Mouse (Mus musculus) olfactory bulb, adult 2 months (tissue): ENCODE results near the gene A430078G23Rik. TPM values are rescaled to one million over a fixed set of nuclear protein-coding genes. Genes with fewer than 3 reads are reported as not detected.

ENCODE experiments used
- H3K27ac ChIP-seq: fragments of 200-500 bp; 2 replicates; pipeline ENCODE4 v1.5.1; 2012; ENCODE audit warnings: low read depth, low read length; ENCODE audit not compliant: insufficient read depth
- H3K4me1 ChIP-seq: fragments of 200-500 bp; 2 replicates; pipeline ENCODE4 v1.6.1; 2012; ENCODE audit warnings: low read length; ENCODE audit not compliant: control insufficient read depth, insufficient read depth
- H3K4me3 ChIP-seq: fragments of 200-500 bp; 2 replicates; pipeline ENCODE4 v1.5.1; 2012; ENCODE audit warnings: mild to moderate bottlenecking, low read depth, low read length, moderate library complexity; ENCODE audit not compliant: insufficient read depth
- CTCF ChIP-seq: fragments of 200-500 bp; IDR thresholded peaks from 2 replicates; pipeline ENCODE4 v1.5.1; 2012; ENCODE audit warnings: low read depth, mild to moderate bottlenecking, low read length, moderate library complexity; ENCODE audit not compliant: insufficient read depth
- POLR2A ChIP-seq: fragments of 200-500 bp; IDR thresholded peaks from 2 replicates; pipeline ENCODE4 v1.6.1; 2012; ENCODE audit warnings: mild to moderate bottlenecking, low read depth, low read length, moderate library complexity; ENCODE audit not compliant: insufficient read depth
- WGBS: fragments of 180-500 bp; shearing (Covaris S2); methylation state at CpG from one replicate; pipeline ENCODE4 v1.1.7; 2018; 5-methylcytosine and 5-hydroxymethylcytosine counted together
- polyA plus RNA-seq: library from polyadenylated mRNA; stranded (reverse); fragments of >200 nt; gene quantifications from 2 replicates; pipeline ENCODE4 v1.2.4, GENCODE M21; 2012; ENCODE audit warnings: low replicate concordance; ENCODE audit not compliant: missing spikeins, insufficient read depth, insufficient read length

Gene A430078G23Rik
- polyA plus RNA-seq, 1 experiment = not detected

DNA sequence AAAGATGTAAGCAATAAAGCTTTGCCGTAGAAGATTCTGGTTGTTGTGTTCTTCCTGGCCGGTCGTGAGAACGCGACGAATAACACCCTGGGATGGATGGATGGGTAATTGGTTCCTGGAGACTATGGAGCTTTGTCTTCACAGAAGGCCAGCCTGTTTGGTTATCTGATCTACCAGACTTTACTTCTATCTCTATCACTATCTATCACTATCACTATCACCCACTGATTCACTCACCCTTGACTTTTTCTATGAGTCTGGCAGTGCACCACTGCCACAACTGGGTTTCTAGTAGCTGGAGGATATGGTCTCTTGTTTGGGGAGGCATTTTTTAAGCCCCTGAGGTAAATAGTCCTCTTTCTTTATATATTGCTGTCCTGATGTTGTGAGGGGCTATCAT is 7.9 kb upstream of the A430078G23Rik start:
- no peak for TF ChIP-seq CTCF
- no peak for TF ChIP-seq POLR2A
- WGBS = 96% methylated on average over 6 of the region's 6 CpGs
- Histone ChIP-seq H3K4me1 (0 out of 2 replicates have a peak, but pooled peaks cover 3% of the 10 kb centered on the region), H3K27ac (no peak overlapping the region), H3K4me3 (no peak overlapping the region)

DNA sequence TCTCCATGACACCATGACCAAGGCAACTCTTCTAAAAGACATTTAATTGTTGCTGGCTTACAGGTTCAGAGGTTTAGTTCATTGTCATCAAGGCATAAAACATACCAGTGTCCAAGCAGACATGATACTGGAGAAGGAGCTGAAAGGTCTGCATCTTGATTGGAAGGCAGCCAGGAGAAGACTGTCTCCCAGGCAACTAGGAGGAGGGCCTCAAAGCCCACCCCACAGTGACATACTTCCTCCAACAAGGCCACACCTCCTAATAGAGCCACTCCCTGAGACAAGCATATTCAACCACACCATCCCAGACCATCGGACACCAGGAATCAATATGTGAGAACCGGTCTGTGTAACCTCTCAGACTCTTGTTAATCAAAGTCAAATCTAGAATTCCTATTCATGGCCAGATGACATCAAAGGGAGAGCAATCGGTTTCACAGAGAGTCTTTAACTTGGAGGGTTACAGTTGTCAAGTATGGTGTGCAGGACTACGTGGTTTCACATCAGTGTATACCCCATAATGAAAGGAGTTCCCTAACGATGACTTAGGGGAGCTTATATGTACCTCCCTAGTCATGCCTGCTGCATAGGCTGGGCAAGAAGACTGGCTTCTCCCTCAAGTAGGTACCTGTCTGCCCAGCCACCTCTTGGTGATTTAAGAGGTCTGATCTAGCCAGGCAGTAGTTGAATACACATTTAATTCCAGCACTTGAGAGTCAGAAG is 6.4 kb upstream of the A430078G23Rik start:
- TF ChIP-seq CTCF = no peak
- no peak for TF ChIP-seq POLR2A
- H3K4me1 ChIP-seq = 0 out of 2 replicates have a peak, but pooled peaks cover 3% of the 10 kb centered on the region
- no peak overlapping the region for H3K4me3 ChIP-seq
- 89% methylated on average over 5 of the region's 5 CpGs for WGBS
- no peak overlapping the region for H3K27ac ChIP-seq

DNA sequence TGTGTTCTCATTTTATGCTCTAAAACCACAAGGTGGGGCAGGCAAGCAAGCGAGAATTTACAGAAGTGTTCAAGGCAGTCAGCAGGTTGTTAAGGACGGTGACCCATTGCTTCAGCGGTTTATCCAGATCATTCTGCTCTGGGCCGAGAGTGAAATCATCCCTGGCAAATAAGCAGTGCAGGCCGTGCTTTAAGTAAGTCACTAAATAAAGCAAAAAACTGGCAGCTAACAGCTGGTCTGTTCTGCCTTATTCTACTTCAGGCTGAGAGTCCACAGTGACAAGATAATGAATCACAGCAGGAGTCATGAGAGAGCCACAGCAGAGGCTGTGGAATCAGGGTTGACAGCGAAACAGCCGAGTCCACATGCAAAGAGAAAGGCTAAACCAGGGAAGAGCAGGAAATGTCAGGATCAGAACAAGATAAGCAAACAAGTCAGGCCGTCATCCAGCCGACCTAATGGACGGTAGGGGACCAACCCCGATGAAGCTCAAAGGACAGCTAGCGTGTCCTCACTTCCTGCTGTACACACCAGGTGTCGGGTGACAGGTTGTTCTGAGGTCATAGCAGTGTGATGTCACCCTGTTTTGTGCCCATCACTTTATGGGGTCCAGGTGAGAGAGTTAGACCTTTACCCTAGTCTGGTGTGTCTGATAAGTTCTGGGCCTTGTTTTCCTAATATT is 4.9 kb upstream of the A430078G23Rik start:
- H3K27ac ChIP-seq = peak overlapping the region; percentile 53; the same call in 1 of the 2 replicates
- H3K4me3 ChIP-seq = no peak overlapping the region
- TF ChIP-seq CTCF (no peak), POLR2A (no peak)
- H3K4me1 ChIP-seq = 0 out of 2 replicates have a peak, but pooled peaks cover 3% of the 10 kb centered on the region
- 45% methylated on average over 13 of the region's 13 CpGs for WGBS

DNA sequence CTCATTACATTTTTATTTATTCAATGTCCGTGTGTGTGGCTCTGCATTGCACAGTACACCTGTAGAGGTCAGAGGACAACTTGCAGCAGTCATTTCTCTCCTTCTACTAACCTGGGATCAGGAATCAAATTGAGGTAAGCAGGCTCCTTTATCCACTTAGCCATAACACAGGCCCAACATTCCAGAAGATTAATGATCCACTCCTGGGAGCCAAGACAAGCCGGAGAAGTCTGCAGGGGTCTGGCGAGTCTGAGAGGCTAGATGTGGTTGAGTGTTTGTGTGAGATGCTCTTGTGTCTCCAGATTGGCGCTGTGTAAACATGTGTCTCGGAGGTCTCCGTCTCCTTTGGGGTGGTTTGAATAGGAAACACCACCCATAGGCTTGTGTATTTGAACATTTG is 2.5 kb upstream of the A430078G23Rik start:
- Histone ChIP-seq H3K4me3 (no peak overlapping the region), H3K27ac (no peak overlapping the region), H3K4me1 (0 out of 2 replicates have a peak, but pooled peaks cover 3% of the 10 kb centered on the region)
- WGBS = 79% methylated on average over 6 of the region's 6 CpGs
- TF ChIP-seq POLR2A (no peak), CTCF (no peak)

DNA sequence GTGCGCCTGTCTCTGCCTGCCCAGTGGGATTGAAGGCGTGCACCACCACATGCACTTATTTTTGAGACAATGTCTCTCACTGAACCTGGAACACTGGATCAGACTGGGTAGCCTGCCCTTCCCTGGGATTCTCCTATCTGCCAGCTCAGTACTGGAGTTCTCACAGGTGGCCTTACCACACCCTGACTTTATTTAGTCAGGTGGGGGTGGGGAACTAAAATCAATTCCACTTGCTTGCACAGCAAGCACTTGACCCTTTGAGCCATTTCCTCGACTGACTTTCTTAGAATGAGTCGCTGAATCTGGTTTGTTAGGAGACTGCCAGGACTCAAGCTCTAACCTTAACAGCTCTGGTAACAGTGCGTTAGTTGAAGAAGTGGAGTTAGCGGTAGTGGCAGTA is 500 bp upstream of the A430078G23Rik start:
- 83% methylated on average over 6 of the region's 6 CpGs for WGBS
- Histone ChIP-seq H3K4me1 (0 out of 2 replicates have a peak, but pooled peaks cover 3% of the 10 kb centered on the region), H3K4me3 (no peak overlapping the region), H3K27ac (no peak overlapping the region)
- TF ChIP-seq POLR2A (no peak), CTCF (no peak)

DNA sequence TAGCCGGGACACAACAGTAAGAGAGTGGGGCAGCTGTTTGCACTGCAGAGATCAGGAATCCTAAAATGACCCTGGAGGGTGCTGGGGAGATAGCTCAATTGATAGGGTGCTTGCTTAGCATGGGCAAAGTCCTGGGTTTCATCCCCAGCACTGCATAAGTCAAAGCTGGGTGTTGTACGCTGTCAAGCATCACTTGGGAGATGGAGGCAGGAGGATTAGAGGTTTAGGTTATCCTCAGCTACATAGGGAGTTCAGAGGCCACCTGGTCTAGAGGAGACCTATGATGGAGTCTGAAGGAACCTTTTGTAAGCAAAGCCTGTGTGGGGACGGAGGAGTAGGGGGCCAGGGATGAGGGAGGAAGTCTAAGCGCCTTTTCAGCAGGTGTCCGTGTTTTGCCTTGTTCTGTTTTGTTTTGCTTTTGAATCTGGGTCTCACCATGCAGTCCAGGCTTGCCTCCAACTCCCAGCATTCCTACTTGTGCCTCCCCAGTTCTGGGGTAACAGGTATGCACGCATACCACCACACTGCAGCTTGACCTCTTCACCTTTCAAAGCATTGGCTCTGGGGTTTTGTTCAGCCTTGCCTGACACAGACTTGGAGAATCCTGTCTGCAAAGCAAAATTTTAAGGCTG is 712 bp downstream of the A430078G23Rik start:
- H3K27ac ChIP-seq = no peak overlapping the region
- no peaks in the 10 kb centered on the region for H3K4me1 ChIP-seq
- no peak overlapping the region for H3K4me3 ChIP-seq
- WGBS = 74% methylated on average over 6 of the region's 6 CpGs
- no peak for TF ChIP-seq POLR2A
- TF ChIP-seq CTCF = no peak

DNA sequence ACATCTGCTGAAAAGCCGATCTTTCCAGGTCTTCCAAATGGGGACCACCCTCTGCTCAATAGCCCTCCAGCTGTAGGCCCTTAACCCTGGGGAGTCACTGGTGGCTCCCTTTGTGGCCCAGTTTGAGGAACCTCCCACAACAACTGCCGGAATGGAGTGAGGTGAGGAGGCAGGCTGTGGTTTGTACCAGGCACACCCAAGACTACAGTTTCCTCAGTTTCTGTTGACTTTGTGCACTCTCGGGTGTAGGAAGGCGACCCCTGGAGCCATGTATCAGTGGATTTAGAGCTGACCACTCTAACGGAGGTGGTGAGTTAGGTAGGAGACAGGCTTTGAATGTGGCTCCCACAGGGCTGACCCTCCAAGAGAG is 1.2 kb downstream of the A430078G23Rik start:
- TF ChIP-seq POLR2A (no peak), CTCF (no peak)
- no peak overlapping the region for H3K4me3 ChIP-seq
- WGBS = 82% methylated on average over 5 of the region's 5 CpGs
- no peaks in the 10 kb centered on the region for H3K4me1 ChIP-seq
- no peak overlapping the region for H3K27ac ChIP-seq

DNA sequence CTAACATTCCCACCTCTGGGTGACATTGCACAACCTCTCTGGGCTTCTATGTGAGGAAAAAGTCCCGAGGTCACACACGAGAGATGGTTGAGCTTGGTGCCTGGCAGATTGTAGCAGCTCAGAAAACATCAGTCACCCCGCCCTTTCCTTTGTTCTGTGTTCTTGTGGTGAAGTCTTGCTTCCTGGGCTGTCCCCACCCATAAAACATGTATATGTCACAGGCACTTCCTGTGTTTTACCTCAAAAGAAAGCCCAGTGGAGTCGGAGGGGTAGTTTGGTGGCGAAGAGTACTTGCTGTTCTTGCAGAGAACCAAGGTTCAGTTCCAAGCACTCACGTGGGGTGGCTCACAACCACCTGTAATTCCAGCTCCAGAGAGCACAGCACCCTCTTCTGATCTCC is 2.4 kb downstream of the A430078G23Rik start:
- WGBS = 89% methylated on average over 6 of the region's 6 CpGs
- no peak for TF ChIP-seq CTCF
- no peak for TF ChIP-seq POLR2A
- Histone ChIP-seq H3K27ac (no peak overlapping the region), H3K4me1 (peaks cover 3% of the 10 kb centered on the region), H3K4me3 (no peak overlapping the region)

DNA sequence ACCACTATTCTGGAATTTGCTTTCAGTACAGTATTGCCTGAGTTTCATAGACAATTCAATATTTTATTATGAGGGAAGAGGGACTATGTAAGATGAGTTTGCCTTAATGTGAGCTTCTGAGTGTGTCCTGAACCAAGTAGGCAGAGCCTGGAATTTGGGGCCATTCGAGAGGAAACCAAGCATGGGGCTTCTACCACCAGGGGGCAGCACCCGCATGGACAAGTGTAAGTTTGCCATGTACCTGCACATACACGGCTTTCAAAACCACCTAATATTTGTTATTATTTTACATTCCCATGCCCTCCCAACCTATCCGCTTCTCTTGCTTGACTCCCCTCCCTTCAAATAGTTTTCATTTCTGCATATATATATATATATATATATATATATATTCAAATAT is 4.8 kb downstream of the A430078G23Rik start:
- Histone ChIP-seq H3K4me1 (peaks cover 5% of the 10 kb centered on the region), H3K27ac (no peak overlapping the region), H3K4me3 (no peak overlapping the region)
- TF ChIP-seq CTCF (peak; percentile 43; the same call in 1 of the 2 replicates), POLR2A (no peak)
- 4% methylated on average over 4 of the region's 4 CpGs for WGBS

DNA sequence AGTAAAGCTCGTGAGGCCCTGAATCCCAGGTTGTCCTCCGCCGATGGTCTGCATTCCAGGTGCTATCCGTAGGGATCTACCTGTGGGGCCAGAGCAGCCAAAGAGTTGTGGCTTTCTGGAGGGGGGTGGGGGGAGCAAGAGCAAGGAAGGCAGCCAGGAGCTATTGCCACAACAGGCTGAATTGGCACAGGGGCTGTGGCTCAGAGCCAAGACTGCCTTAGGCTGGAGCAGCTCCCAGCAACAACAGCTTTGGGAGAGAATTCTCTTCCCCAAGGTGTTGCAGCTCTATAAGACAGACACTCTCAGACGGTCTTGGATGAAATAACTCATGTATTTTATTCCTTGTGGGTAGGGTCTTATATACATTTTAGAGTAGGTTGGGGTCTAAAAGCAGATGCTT is 13.9 kb downstream of the A430078G23Rik start:
- WGBS = 79% methylated on average over 5 of the region's 5 CpGs
- Histone ChIP-seq H3K4me1 (no peaks in the 10 kb centered on the region), H3K4me3 (no peak overlapping the region), H3K27ac (no peak overlapping the region)
- TF ChIP-seq POLR2A (no peak), CTCF (no peak)
